Mouse (Mus musculus) cerebellum, postnatal 4 days (tissue): ENCODE data around the gene Tmem132a.

Source experiments
- DNase-seq, 2 experiments: peaks; one replicate each; pipeline ENCODE4 v3.0.0; 2022; ENCODE audit warnings: low spot score in 2 of 2, mixed read lengths in 1 of 2

The Tmem132a gene

DNA sequence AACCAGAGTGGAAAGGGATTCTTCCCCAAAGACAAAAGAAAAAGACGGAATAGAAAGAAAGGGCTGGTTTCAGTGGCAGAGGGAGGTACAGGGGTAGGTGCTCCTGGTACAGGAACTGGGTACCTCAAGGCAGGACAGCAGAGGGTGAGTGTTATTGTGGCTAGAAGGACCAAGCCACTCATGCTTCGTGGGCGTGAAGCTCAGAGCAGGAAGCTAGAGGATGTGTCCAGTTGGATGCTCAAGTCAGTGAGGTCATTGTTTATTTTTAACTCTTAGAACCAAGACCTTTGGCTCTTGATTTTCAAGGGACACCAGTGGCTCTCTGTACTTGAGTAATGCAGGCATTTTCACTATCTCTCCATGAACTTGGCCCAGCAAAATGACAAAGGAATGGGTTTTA is 37.7 kb downstream of the Tmem132a start:
- no peak for DNase-seq

- DNase-seq = peak; percentile 50 to 77
Observed at GRCm38 (mm10) chr19:10831424-10831823, 38.3 kb downstream of the Tmem132a start.

DNA sequence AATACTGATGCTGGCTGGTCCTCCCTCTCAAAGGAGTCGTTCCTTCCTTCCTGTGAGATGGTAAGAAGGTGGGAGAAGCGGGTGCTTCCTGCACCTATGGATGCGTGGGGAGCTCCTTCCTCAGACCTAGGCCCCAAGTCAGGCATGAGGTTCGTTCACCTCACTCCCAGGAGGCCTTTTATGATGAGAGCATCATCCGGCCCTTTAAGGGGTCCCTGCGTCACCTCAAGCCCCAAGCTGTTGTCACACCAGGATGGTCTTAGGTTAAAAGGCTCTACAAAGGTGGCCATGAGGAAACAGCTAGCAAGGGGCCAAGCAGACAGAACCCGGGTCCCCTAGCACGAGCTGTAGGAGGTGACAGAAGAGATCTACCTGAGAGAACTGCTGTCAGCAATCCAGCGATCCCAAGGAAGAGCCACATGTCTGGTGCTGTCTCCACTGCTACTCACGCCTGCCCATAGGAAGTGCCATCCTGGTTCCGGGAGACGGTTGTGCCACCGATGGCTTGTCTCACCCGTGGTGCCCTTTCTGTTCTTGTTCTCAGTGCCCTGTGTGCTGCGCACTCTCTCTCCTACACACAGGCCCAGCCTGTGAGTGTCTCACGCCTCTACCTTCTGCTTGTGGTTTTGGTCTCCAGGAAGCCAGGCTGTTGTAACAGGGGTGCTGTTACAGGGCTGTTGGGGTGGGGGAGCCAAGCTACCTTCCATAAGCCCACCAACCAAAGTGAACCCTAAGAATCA is 40.1 kb downstream of the Tmem132a start, which contains the start of gene Cd6:
Gene Cd6, minus strand, starts transcription at position 623 of the 740 bp plus-strand sequence.
- no peak for DNase-seq

GRCm38 (mm10) chr19:10828321-10828720 is 41.4 kb downstream of the Tmem132a start:
- no peak for DNase-seq

DNA sequence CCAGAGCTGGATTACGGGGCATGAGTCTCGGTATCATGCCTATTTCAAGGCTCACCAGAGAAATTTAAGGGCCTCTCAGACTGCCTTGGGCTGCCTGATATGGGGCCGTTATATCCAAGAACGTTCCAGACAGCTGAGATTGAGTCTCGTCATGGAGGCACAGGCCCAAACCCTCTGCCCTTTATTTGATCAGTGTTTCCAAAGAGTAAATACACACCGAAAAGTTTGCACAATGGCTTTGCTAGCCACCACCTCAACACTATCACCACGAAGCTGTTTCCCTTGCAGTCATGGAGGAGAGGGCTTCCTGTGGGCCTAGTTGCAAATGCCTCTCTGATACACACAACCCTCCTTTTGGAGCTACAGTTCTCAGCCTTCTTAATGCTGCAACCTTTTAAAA is 45.7 kb downstream of the Tmem132a start:
- no peak for DNase-seq

DNA sequence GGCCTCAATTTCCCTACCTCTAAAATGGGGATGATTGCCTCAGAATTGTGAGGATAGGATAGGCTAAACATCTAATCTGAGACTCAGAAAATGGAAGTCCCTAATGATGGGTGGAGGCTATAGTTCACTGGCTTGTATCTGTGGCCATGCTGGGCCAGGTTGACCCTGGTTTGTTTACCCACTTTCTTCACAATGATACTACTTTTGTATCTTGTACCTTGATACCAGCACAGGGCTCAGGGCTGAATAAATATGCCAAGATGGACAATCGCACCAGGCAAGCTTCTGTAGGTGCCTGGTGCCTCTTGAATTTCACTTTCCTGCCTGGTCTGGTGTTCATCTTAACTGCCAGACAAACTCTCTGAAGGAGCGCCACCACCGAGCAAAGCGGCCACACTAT is 47.2 kb downstream of the Tmem132a start:
- DNase-seq = no peak

- DNase-seq = no peak
Observed at GRCm38 (mm10) chr19:10821319-10821718, 48.4 kb downstream of the Tmem132a start.

DNA sequence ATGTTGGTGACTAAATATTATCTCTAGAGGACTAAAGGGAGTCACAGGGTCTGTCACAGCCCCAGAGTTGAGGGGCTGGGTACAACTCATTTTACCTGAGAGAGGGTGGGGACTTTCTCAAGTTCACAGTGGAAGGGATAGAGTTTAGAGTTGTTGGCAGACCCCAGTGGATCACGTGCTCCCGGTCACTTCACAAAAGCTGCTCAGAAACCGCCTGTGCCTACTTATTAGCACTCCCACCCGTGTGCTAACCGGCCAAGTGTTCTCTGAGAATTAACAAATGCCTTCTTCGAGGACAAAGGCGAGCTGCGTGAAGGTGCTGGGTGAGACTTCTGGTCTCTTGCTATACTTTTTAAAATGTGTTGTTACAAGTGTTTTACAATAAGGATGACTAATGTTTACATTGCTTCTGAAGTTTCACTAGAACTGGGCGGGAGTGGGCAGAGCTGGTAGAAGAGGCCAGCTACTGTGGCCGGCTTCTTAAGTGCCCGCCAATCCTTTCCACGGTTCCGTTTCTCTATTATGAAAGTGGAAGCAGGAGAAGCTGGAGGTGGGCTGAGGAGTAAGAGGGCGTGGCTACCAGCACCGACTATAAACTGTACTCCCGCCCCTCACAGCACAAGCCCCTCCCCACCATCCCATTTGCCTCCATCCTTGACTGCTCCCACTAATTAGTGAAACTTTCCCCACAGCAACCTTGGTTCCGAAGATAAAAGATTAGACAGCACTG is 51.4 kb downstream of the Tmem132a start:
- no peak for DNase-seq

GRCm38 (mm10) chr19:10816462-10816861 is 53.3 kb downstream of the Tmem132a start:
- no peak for DNase-seq

- no peak for DNase-seq
Observed at GRCm38 (mm10) chr19:10815871-10816270, 53.9 kb downstream of the Tmem132a start.

DNA sequence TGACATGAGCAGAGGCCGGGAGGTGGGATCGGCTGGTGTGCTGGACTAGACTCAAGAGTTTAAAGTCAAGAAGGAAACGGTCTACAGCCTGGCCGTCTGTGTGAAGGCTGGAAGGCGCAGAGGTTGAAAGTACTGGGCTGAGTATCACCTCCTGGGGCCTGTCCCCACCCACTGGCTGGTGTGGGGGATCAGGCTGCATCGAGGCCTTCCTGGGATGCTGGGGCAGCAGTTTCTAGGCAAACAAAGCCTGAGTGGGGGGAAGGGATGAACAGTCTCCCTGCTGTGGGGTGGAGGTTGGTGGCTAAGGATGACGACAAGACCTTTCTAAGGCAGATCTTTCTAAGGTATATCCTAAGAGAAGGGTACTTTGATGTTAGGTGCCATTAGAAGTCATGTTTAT is 55.8 kb downstream of the Tmem132a start:
- DNase-seq = no peak

GRCm38 (mm10) chr19:10813039-10813438 is 56.7 kb downstream of the Tmem132a start:
- DNase-seq = no peak

DNA sequence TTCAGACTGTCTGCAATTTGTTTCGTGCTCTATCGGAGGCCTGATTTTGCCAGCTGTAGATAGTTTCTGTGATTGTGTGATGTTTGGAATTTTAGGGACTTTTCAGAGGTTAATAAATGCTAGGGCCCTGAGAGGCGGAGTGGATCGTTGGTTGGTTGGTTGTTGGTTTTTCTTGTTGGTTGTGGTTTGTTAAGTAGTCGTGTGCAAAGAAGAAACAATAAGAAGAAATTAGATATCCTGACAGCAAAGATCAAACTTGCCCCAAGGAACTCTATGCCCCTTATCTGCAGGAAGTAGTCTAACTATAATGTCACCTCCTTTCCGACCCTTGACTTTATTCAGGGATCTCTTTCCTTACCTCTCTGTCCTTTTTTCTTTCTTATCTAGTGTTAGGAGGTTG is 58.3 kb downstream of the Tmem132a start:
- no peak for DNase-seq

DNA sequence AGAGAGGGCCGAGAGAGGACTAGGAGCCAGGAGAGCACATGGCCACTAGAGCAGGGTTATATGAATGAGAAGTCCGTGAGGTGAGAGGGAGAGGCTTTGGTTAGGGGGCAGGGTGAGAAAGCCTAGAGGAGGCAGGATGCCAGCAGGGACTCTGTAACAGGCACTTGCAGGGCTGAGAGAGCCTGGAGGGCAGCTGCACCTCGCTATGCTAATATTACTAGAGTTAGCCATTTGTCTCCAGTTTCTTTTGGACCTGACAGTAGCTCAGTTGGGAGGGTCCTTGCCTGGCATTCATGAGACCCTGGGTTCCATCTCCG is 59.6 kb downstream of the Tmem132a start:
- no peak for DNase-seq

- DNase-seq = no peak
Observed at GRCm38 (mm10) chr19:10809428-10810175, 60.1 kb downstream of the Tmem132a start.

GRCm38 (mm10) chr19:10808524-10809233 is 61.1 kb downstream of the Tmem132a start:
- no peak for DNase-seq
